Mouse (Mus musculus): ENCODE measurements at regions not wholly inside any gene's neighbourhood (a gene's known extent, or its start where the extent isn't known, plus 50 kb on each side); places are given as distances from the start of the nearest gene placed in this dataset.
"Not testable (repeated sequence)": the region's sequence is repeated elsewhere in the genome, so short reads cannot be mapped to it uniquely, and the experiment has no call there.

DNA sequence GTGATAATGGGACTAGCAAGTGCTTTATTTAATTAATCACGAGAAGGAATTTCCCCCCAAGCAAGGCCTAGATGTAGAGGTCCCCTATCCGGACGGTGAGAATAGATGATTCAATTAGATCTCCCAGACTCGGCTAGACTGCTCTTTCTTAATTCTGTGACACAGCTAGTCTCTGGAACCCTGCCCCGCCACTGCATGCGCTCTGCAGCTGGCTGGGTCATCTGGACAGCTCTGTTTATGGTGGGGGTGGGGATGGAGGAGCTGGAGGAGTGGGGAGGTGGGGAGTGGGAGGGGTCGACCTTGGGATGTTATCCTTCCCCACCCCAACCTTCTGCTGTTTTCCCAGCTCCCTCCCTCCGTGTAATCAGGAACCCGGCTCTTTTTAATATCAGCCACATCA, 147.5 kb upstream of the Sfswap start:
- no peak for DNase-seq (ENCODE audit: low read depth, low spot score)

- no peak for DNase-seq (ENCODE audit: low read depth, low spot score)
Measured at GRCm38 (mm10) chr5:129354877-129355276, 146.1 kb upstream of the Sfswap start.

- DNase-seq (ENCODE audit: low read depth, low spot score), result no peak
Measured at GRCm38 (mm10) chr5:129361527-129361926, 139.5 kb upstream of the Sfswap start.

DNA sequence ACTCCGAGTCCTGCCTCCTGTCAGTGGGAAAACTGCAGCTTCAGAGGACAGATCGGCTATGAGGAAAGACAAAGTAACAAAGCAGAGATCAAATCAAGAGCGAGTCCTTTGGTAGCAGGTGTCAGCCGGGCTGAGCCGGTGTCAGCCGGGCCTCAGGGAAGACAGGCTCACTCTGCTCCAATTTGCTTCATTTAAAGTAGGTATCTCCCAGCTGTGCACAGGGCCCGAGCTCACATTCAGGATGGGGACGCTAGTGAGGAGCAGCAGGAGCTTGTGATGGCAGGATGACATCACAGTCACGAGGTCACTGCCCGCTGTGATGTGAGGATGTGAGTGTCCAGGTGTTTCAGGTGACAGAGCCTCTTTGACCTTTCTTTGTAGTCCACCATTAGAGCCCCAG, 137.8 kb upstream of the Sfswap start:
- DNase-seq (ENCODE audit: low read depth, low spot score), result no peak

DNA sequence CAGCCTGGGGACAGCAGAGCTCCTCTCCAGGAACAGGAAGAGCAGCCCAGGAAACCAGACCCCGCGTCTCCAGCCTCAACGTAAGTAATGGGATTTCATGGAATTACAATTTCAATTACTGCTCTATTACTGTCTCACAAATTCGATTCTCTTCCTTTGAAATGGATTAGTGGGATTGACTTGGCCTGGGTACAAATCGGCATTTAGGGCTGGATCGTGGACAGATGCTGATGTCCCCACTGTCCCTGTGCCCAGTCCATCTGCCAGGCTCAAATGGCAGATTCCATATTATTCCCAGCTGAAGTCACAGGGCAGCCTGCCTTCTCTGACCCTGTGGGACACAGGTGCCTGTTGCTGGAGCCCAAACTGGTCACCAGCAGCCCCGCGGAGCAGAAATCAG, 136.0 kb upstream of the Sfswap start:
- no peak for DNase-seq (ENCODE audit: low read depth, low spot score)

DNA sequence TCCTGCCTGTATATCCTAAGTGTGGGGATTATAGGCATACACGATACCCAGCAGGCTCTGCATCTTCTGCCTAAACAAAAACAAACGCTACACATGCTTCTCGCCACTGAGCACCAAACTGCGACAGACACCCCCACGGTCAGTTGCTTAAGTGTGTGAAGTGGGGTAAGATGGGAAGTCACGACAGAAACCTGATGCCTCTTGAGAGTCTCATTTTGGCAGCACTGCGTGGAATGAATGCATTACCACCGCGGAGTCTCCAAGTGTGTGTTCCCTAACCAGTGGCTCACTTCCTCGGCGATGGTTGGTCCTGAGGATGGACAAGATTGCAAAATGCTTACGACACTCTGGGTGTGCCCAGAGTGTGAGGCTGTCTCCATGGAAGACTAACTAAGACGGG, 133.8 kb upstream of the Sfswap start:
- no peak for DNase-seq (ENCODE audit: low read depth, low spot score)

DNA sequence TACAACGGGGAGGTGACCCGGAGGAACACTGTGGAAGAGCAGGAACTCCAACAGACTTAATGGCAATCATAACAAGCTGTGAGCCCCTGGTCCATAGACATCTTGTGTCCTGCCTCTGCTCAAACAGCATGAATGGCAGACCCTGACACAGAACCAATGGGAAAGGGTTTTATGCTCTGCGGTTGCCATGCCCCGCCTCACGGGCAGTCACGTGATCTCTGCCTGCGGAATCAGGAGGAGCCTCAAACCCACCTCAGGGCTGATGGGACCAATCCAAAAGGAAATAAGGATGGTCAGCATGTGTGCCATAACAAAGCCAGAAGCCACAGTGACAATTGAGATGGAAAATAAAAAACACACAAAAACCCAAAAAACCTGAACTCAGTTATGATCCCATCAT, 120.2 kb upstream of the Sfswap start:
- DNase-seq (ENCODE audit: low read depth, low spot score), result no peak

- DNase-seq (ENCODE audit: low read depth, low spot score), result no peak
Measured at GRCm38 (mm10) chr5:129384976-129385375, 116.0 kb upstream of the Sfswap start.

- not testable (repeated sequence) for DNase-seq (ENCODE audit: low read depth, low spot score)
Measured at GRCm38 (mm10) chr5:129385965-129386643, 114.9 kb upstream of the Sfswap start.

GRCm38 (mm10) chr5:129386671-129387070, 114.3 kb upstream of the Sfswap start:
- DNase-seq (ENCODE audit: low read depth, low spot score), result not testable (repeated sequence)

DNA sequence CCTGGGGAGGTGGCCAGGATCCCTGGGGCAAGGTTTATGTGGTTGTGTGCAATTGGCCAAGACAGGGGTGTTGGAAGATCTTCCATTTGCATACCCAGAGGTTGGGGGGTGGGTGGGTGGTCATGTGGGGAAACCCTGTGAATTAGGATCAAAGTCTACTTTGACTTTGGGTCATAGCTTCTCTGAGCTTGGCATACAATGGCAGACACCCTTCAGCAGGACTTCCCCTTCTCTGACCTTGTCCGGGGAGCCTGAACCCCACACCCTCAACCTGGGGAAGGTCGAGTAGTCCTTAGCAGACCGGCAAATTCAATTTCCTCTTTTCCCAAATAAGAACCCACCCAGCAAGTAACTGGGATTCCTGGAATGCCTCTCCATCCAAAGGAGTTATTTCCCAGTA, 113.7 kb upstream of the Sfswap start:
- DNase-seq (ENCODE audit: low read depth, low spot score), result no peak

GRCm38 (mm10) chr5:129390921-129391371, 110.1 kb upstream of the Sfswap start:
- no peak for DNase-seq (ENCODE audit: low read depth, low spot score)

DNA sequence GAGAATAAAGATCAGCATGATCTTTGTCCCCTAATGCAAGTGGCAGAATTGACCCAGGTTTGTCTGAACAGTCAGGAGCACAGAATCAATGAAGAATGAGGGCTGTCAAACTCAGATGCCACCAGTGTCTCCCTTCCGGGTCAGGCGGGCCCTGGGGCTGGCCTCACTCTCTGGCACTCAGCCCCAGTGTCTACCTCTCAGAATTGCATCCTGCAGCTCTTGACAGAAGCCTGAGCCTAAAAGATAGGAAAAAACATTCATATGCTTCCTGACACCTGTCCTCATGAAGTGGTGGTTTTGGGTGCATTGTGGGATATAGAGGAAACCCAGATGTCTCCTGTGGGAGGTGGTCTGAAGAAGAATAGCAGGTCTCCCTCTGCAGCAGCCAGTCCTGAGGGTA, 107.9 kb upstream of the Sfswap start:
- DNase-seq (ENCODE audit: low read depth, low spot score), result no peak

DNA sequence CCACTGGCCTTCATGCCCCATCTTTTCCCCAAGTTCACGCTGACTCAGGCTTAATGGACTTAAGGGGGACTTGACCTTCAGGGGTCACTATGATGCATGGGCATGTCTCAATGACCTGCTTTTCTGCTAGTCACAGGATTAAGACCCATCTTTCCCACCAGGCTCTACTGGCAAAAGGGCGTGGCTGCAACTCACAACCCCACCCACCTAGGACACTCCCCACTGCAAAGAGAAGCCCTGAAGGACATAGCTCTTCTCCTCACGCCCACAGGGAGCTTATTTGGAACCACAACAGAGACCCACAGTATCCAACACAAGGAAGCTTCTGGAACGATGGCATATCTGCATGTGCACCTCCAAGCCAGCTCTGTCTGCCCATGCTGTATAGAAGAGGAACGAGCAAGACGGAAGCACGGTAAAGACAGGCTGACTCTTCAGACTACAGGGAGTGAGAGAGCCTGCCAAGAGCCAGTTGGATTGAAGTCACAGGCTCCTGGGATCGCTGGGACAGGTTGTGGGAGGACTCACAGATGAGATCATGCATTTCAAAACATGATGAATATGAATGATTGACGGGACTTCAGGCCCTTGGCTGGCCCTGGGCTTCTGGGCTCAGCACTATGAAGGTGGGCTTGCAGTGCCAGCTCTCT, 107.3 kb upstream of the Sfswap start:
- no peak for DNase-seq (ENCODE audit: low read depth, low spot score)

DNA sequence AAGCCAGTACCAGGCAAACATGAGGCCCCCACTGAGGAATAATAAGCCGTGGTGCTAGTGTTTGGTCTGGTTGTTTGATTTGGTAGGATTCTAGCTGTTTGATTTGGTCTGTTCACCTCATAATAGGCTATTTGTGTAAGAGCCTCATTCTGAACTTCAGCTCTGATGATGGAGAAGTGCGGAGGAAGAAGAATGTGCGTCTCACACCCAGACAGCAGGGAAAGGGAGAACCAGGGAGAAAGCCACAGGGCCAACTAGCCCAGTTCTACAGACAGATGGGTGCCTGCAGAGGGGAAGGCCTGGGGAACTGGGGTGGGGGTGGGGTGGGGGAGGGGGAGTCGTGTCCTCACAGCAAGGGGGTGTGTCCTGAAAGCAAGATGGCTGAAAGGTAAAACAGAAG, 106.6 kb upstream of the Sfswap start:
- DNase-seq (ENCODE audit: low read depth, low spot score), result no peak

GRCm38 (mm10) chr5:129397311-129397710, 103.7 kb upstream of the Sfswap start:
- DNase-seq (ENCODE audit: low read depth, low spot score), result no peak

DNA sequence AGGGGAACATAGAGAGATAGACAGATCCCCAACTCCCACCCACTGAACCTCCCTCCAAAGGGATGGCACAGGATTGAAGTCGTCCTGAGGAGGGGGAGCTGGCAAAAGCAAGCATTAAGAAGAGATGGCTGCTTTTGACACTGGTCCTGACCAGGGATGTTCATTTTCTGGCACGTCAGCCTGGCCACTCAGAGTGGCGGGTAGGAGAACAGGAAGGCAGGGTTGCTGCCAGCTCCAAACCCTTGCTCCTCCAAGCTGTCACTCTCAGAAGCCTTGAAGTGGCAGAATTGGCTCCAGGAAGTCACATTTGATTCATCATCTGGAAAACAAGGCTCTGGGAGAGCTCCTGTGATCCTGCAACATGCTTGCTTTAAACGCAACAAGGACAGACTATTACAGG, 94.8 kb upstream of the Sfswap start:
- no peak for DNase-seq (ENCODE audit: low read depth, low spot score)

GRCm38 (mm10) chr5:129409440-129410004, 91.5 kb upstream of the Sfswap start:
- no peak for DNase-seq (ENCODE audit: low read depth, low spot score)

DNA sequence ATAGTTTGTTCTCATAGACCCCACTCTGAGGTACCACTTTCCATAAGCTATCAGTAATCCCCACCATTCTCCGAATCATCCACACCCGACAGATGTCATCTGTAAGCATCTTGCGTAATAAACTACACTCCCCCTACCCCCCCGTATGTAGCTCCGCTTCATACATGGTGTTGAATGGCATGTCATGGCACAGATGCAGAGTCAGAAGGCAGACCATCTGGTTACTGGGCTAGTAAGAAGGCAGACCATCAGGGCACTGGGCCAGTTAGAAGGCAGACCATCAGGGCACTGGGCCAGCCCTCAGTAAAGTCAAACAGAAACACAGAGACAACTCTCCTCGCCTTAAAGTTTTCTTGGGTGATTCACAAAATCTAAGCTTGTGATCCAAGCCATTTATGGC, 88.9 kb upstream of the Sfswap start:
- no peak for DNase-seq (ENCODE audit: low read depth, low spot score)

DNA sequence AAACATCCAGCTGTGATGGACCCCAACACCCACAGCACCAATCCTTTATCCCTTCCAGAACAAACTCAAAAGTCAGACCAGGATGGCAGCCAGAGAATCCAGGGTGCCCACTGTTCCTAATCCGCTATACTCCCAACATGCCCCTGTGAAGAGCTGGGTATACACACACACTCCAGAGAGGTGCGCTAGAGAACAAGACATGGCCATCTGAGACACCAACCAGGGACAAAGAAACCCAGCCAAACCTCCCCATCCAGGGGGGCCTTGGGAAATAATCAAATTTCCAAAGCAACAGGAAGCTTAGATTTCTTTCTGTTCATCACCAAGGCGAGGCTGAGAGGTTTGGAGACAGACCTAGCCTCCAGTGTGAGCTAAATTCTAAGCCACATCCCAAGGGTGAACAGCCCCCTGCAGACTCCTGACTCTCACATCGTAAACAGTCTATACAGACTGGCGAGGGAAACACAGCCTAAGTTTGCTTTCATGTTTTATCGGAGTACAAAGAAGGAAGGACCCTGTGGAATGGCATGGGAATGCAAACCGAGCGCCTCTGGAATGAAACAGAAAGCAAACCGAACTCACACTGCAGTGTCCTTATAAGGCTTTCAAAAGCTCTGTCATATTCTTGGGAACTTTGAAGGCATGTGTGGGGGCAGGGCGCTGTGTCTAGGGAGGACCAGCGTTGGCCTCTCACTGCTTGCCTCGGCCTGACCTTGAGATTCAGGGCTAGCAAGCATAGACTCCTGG, 85.9 kb upstream of the Sfswap start:
- peak; percentile 20 for DNase-seq (ENCODE audit: low read depth, low spot score)

GRCm38 (mm10) chr5:129416425-129416824, 84.6 kb upstream of the Sfswap start:
- peak; percentile 17 for DNase-seq (ENCODE audit: low read depth, low spot score)

GRCm38 (mm10) chr5:129417516-129417915, 83.5 kb upstream of the Sfswap start:
- DNase-seq (ENCODE audit: low read depth, low spot score), result no peak

Measured in mesoderm, embryonic 11.5 days (tissue).